Mouse (Mus musculus): Measurements from ENCODE around the gene Tead3.

GRCm38 (mm10) chr17:28335267-28335666, 15.3 kb downstream of the Tead3 start:
- TF ChIP-seq CTCF (IDR thresholded peaks at IDR 0.05; ENCODE audit: borderline replicate concordance, insufficient read depth, low read length) (no peak), POLR2A (IDR thresholded peaks at IDR 0.05; ENCODE audit: low read depth, low read length) (no peak)

Data from embryonic fibroblast, embryonic 13.5 days (primary cell).